Mouse (Mus musculus) T-helper 17 cell (primary cell): ENCODE data around the gene Add1.

Experiments used
- in situ Hi-C, 2 experiments: fragments of 300-600 bp; cut with MboI, MseI; formaldehyde crosslinking; loops; 1 replicate in 1 of 2; 2 replicates in 1 of 2; pipeline ENCODE4 v1.15.1; 2025; ENCODE audit warnings: high pct_unique_total_duplicates in 2 of 2

Add1 gene

GRCm38 (mm10) chr5:34593202-34593727 lies 19.8 kb downstream of the Add1 start:
- in situ Hi-C loops = no loop called here

GRCm38 (mm10) chr5:34604576-34604975 lies 31.1 kb downstream of the Add1 start:
- in situ Hi-C loops = no loop called here

GRCm38 (mm10) chr5:34607100-34607880 lies 33.8 kb downstream of the Add1 start:
- in situ Hi-C loops = no loop called here

GRCm38 (mm10) chr5:34608226-34608625 lies 34.8 kb downstream of the Add1 start:
- in situ Hi-C loops = no loop called here

- in situ Hi-C loops = no loop called here
Observed at GRCm38 (mm10) chr5:34609966-34610365, 36.5 kb downstream of the Add1 start.

GRCm38 (mm10) chr5:34632996-34633395 lies 59.5 kb downstream of the Add1 start:
- in situ Hi-C loops = loop anchor here in 1 of 2 experiments (10.0 kb wide), 1 partner anchor 988 kb away; no protein-coding TSS in a partner anchor

- in situ Hi-C loops = loop anchor here in 1 of 2 experiments (10.0 kb wide), 1 partner anchor 989 kb away; no protein-coding TSS in a partner anchor
Observed at GRCm38 (mm10) chr5:34633641-34634040, 60.2 kb downstream of the Add1 start.

- in situ Hi-C loops = loop anchor here (5.0 to 10.0 kb wide), 2 partner anchors 88 to 990 kb away; no protein-coding TSS in a partner anchor
Observed at GRCm38 (mm10) chr5:34634746-34635400, 61.4 kb downstream of the Add1 start.

GRCm38 (mm10) chr5:34635665-34636192 lies 62.3 kb downstream of the Add1 start:
- in situ Hi-C loops = loop anchor here (5.0 to 10.0 kb wide), 2 partner anchors 88 to 991 kb away; no protein-coding TSS in a partner anchor

GRCm38 (mm10) chr5:34636481-34637287 lies 63.2 kb downstream of the Add1 start, which contains the start of gene Mfsd10:
Gene Mfsd10 (minus strand): TSS chr5:34637212.
- in situ Hi-C loops = loop anchor here (5.0 to 10.0 kb wide), 2 partner anchors 89 to 992 kb away; no protein-coding TSS in a partner anchor

- in situ Hi-C loops = loop anchor here (5.0 to 10.0 kb wide), 2 partner anchors 90 to 993 kb away; no protein-coding TSS in a partner anchor
Observed at GRCm38 (mm10) chr5:34637591-34638156, 64.2 kb downstream of the Add1 start.

- in situ Hi-C loops = no loop called here
Observed at GRCm38 (mm10) chr5:34641991-34642390, 68.5 kb downstream of the Add1 start.

GRCm38 (mm10) chr5:34642932-34643331 lies 69.5 kb downstream of the Add1 start:
- in situ Hi-C loops = no loop called here

GRCm38 (mm10) chr5:34647581-34647980 lies 74.1 kb downstream of the Add1 start:
- in situ Hi-C loops = loop anchor here in 1 of 2 experiments (5.0 kb wide), 1 partner anchor 295 kb away; no protein-coding TSS in a partner anchor

GRCm38 (mm10) chr5:34652961-34653360 lies 79.5 kb downstream of the Add1 start:
- in situ Hi-C loops = no loop called here

- in situ Hi-C loops = no loop called here
Observed at GRCm38 (mm10) chr5:34654881-34655280, 81.4 kb downstream of the Add1 start.

GRCm38 (mm10) chr5:34657556-34657955 lies 84.1 kb downstream of the Add1 start:
- in situ Hi-C loops = no loop called here

- in situ Hi-C loops = loop anchor here (5.0 kb wide), 1 partner anchor 102 kb away; the partner anchor contains the start of gene Htt (in 2 of the 2)
Observed at GRCm38 (mm10) chr5:34659686-34660590, 86.5 kb downstream of the Add1 start, which contains the start of the genes Nop14 and Grk4. Gene Nop14 (minus strand): TSS chr5:34660148. Gene Grk4 (plus strand): TSS chr5:34660379.

- in situ Hi-C loops = loop anchor here (5.0 kb wide), 1 partner anchor 102 kb away; the partner anchor contains the start of gene Htt (in 2 of the 2)
Observed at GRCm38 (mm10) chr5:34660591-34661130, 87.2 kb downstream of the Add1 start.
